Comparison of ENCODE assay signal across 11 mouse cellular contexts in genomic region chr2:49710223-49710622, GRCm38 (mm10).
DNase-seq lines count a peak whose midpoint lies in the region; ATAC-seq lines count a peak whose summit lies in the region.
"Had no signal": no experiment of that assay in that cellular context is flagged by ENCODE, and none has a peak within 500 bp of the region (broad histone marks: within the 10 kb centered on the region; RNA-seq: fewer than 3 reads in every experiment).

No protein-coding gene starts in this region.

- H3K9ac ChIP-seq in neural tube, embryonic 14.5 days (replicated peaks; ENCODE audit: low read depth, low read length): no peak overlapping the region
- H3K9ac ChIP-seq in neural tube, embryonic 15.5 days (replicated peaks): no peak overlapping the region
- H3K9ac ChIP-seq: embryonic facial prominence, embryonic 15.5 days; heart, embryonic 15.5 days had no signal

- H3K4me2 ChIP-seq in neural tube, embryonic 14.5 days (ENCODE audit: low read depth, low read length): no peak overlapping the region
- no peak overlapping the region for H3K4me2 ChIP-seq in neural tube, embryonic 15.5 days
- H3K4me2 ChIP-seq: embryonic facial prominence, embryonic 15.5 days; heart, embryonic 15.5 days had no signal

- no peak overlapping the region for H3K4me3 ChIP-seq in neural tube, embryonic 14.5 days (ENCODE audit: low read depth, low read length)
- no peak overlapping the region for H3K4me3 ChIP-seq in neural tube, embryonic 15.5 days (replicated peaks)
- H3K4me3 ChIP-seq: embryonic facial prominence, embryonic 15.5 days; heart, embryonic 15.5 days had no signal

- ATAC-seq in neural tube, embryonic 14.5 days (ENCODE audit: low read depth): 0 out of 2 replicates have a peak, but pooled peaks have one; percentile 12
- ATAC-seq in neural tube, embryonic 15.5 days (ENCODE audit: low FRiP score): no peak

- no peaks in the 10 kb centered on the region for H3K9me3 ChIP-seq in neural tube, embryonic 14.5 days (ENCODE audit: control insufficient read depth, low read length)
- H3K9me3 ChIP-seq in neural tube, embryonic 15.5 days (replicated peaks): no peaks in the 10 kb centered on the region
- H3K9me3 ChIP-seq: embryonic facial prominence, embryonic 15.5 days; heart, embryonic 15.5 days had no signal

- no peak overlapping the region for H3K27ac ChIP-seq in neural tube, embryonic 14.5 days (ENCODE audit: low read depth, low read length)
- H3K27ac ChIP-seq in neural tube, embryonic 15.5 days (replicated peaks): no peak overlapping the region
- H3K27ac ChIP-seq: embryonic facial prominence, embryonic 15.5 days; heart, embryonic 15.5 days had no signal

- H3K4me1 ChIP-seq in neural tube, embryonic 14.5 days (ENCODE audit: control insufficient read depth, insufficient read depth, low read length): no peaks in the 10 kb centered on the region
- peaks cover 7% of the 10 kb centered on the region for H3K4me1 ChIP-seq in neural tube, embryonic 15.5 days
- H3K4me1 ChIP-seq: embryonic facial prominence, embryonic 15.5 days; heart, embryonic 15.5 days had no signal

- H3K27me3 ChIP-seq in neural tube, embryonic 14.5 days (ENCODE audit: control insufficient read depth, insufficient read depth, low read length): no peaks in the 10 kb centered on the region
- no peaks in the 10 kb centered on the region for H3K27me3 ChIP-seq in neural tube, embryonic 15.5 days (replicated peaks)
- H3K27me3 ChIP-seq: embryonic facial prominence, embryonic 15.5 days; heart, embryonic 15.5 days had no signal

- peak; percentile 13 for DNase-seq in heart, postnatal 4 days
- no peak for DNase-seq in heart, adult 9 months (ENCODE audit: low spot score in 2 of 2)
- DNase-seq in NIH3T3 (ENCODE audit: low read depth): peak; percentile 10
- DNase-seq in naive thymus-derived CD4-positive, alpha-beta T cell, adult 2 months (ENCODE audit: low read depth): peak; percentile 11
- no peak for DNase-seq in right cerebral cortex, adult 18-20 months
- DNase-seq: adrenal gland, adult 8-10 months; lung, postnatal 14 days had no signal

- WGBS in neural tube, embryonic 14.5 days: 81% methylated on average over 3 of the region's 3 CpGs
- WGBS in neural tube, embryonic 15.5 days: 77% methylated on average over 3 of the region's 3 CpGs

- peaks cover 18% of the 10 kb centered on the region for H3K36me3 ChIP-seq in neural tube, embryonic 14.5 days (ENCODE audit: control insufficient read depth, insufficient read depth, low read length)
- peaks cover 16% of the 10 kb centered on the region for H3K36me3 ChIP-seq in neural tube, embryonic 15.5 days
- H3K36me3 ChIP-seq: embryonic facial prominence, embryonic 15.5 days; heart, embryonic 15.5 days had no signal

Comparison
In these comparisons a context has a peak if more than half of its experiments do, and no peak if none do; other contexts are left out.
1. DNase-seq: peak in heart, postnatal 4 days (single experiment), NIH3T3 (single experiment) and naive thymus-derived CD4-positive, alpha-beta T cell, adult 2 months (single experiment); none in heart, adult 9 months (0 of 2) and right cerebral cortex, adult 18-20 months (single experiment).